Mouse (Mus musculus): ENCODE results near the gene Plcb3.

GRCm38 (mm10) chr19:6920741-6921636, 55.3 kb downstream of the Plcb3 start:
- TF ChIP-seq FLI1 (IDR thresholded peaks at IDR 0.05; ENCODE audit: low read length) (no peak), GATA1 (IDR thresholded peaks at IDR 0.05; ENCODE audit: borderline replicate concordance, low read length) (no peak)

Data from megakaryocyte, embryonic 14.5 days (primary cell).